Mouse (Mus musculus): ENCODE results near the gene Ptpro. TPM values are rescaled to one million over a fixed set of nuclear protein-coding genes. Genes with fewer than 3 reads are reported as not detected.

Ptpro gene
- polyA plus RNA-seq, 1 experiment from 2014 or later: 4.5 TPM

DNA sequence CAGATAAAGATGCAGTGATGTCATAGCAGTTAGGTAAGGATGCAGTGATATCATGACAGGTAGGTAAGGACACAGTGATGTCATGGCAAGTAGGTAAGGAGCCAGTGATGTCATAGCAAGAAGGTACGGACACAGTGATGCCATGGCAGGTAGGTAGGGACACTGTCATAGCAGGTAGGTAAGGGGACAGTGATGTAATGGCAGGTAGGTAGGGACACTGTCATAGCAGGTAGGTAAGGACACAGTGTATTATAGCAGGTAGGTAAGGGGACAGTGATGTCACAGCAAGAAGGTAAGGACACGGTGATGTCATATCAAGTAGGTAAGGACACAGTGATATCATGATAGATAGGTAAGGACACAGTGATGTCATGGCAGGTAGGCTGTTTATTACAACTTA, 244.4 kb downstream of the Ptpro start:
- ATAC-seq (replicated peaks; ENCODE audit: insufficient number of reproducible peaks, low FRiP score, low TSS enrichment, low read depth) (no peak), DNase-seq (ENCODE audit: low spot score) (no peak)
- H3K27me3 ChIP-seq (ENCODE audit: control insufficient read depth, insufficient read depth, low read length): no peaks in the 10 kb centered on the region
- H3K36me3 ChIP-seq (replicated peaks; ENCODE audit: control insufficient read depth, insufficient read depth, low read depth, low read length): no peaks in the 10 kb centered on the region
- no peaks in the 10 kb centered on the region for H3K9me3 ChIP-seq (replicated peaks; ENCODE audit: control insufficient read depth, low read length)
- no peaks in the 10 kb centered on the region for H3K4me1 ChIP-seq (ENCODE audit: control insufficient read depth, insufficient read depth, low read length)
- H3K4me3 ChIP-seq (ENCODE audit: low read depth, low read length): no peak overlapping the region
- no peak overlapping the region for H3K4me2 ChIP-seq (ENCODE audit: low read depth, low read length)
- H3K27ac ChIP-seq (replicated peaks; ENCODE audit: low read depth, low read length): no peak overlapping the region
- no peak overlapping the region for H3K9ac ChIP-seq (replicated peaks; ENCODE audit: low read length)
- 97% methylated on average over 2 of the region's 2 CpGs for WGBS

DNA sequence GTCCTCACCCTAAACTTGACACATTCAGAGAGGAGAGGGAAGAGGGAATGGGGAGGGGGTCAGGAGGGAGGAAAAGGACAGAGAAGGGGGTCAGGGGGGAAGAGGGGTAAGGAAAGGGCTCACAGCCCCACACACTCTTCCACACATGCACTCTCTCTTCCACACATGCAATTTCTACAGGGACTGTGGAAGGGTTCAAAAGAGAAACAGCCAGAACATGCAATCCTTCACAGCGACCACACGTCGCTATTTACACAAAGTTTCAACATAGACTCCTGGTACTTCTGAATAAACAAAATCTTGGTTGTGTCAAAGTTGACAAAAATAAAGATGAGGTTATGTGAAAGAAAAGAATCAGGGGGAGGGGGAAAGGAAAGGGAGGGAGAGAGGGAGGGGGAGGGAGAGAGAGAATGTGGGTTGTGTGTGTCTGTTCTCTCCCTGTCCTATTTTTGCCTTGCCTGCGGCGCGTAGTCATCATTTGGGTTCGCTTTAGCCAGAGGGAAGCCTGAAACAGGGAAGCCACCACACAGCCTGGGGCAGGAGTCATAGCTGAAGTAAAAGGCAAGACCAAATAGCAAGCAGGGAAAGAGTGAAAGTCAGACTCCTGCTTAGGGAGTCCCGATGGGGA, 245.2 kb downstream of the Ptpro start:
- Histone ChIP-seq H3K4me2 (ENCODE audit: low read depth, low read length) (no peak overlapping the region), H3K4me1 (ENCODE audit: control insufficient read depth, insufficient read depth, low read length) (no peaks in the 10 kb centered on the region), H3K9me3 (replicated peaks; ENCODE audit: control insufficient read depth, low read length) (no peaks in the 10 kb centered on the region), H3K27me3 (ENCODE audit: control insufficient read depth, insufficient read depth, low read length) (no peaks in the 10 kb centered on the region), H3K36me3 (replicated peaks; ENCODE audit: control insufficient read depth, insufficient read depth, low read depth, low read length) (no peaks in the 10 kb centered on the region), H3K9ac (replicated peaks; ENCODE audit: low read length) (no peak overlapping the region), H3K27ac (replicated peaks; ENCODE audit: low read depth, low read length) (no peak overlapping the region), H3K4me3 (ENCODE audit: low read depth, low read length) (no peak overlapping the region)
- 86% methylated on average over 8 of the region's 8 CpGs for WGBS
- ATAC-seq (replicated peaks; ENCODE audit: insufficient number of reproducible peaks, low FRiP score, low TSS enrichment, low read depth) (no peak), DNase-seq (ENCODE audit: low spot score) (no peak)

GRCm38 (mm10) chr6:137498781-137499180, 246.7 kb downstream of the Ptpro start:
- Histone ChIP-seq H3K4me2 (ENCODE audit: low read depth, low read length) (no peak overlapping the region), H3K27ac (replicated peaks; ENCODE audit: low read depth, low read length) (no peak overlapping the region), H3K4me3 (ENCODE audit: low read depth, low read length) (no peak overlapping the region), H3K4me1 (ENCODE audit: control insufficient read depth, insufficient read depth, low read length) (no peaks in the 10 kb centered on the region), H3K36me3 (replicated peaks; ENCODE audit: control insufficient read depth, insufficient read depth, low read depth, low read length) (no peaks in the 10 kb centered on the region), H3K9me3 (replicated peaks; ENCODE audit: control insufficient read depth, low read length) (no peaks in the 10 kb centered on the region), H3K27me3 (ENCODE audit: control insufficient read depth, insufficient read depth, low read length) (no peaks in the 10 kb centered on the region), H3K9ac (replicated peaks; ENCODE audit: low read length) (no peak overlapping the region)
- no peak for DNase-seq (ENCODE audit: low spot score)
- 76% methylated on average over 6 of the region's 6 CpGs for WGBS
- ATAC-seq (replicated peaks; ENCODE audit: insufficient number of reproducible peaks, low FRiP score, low TSS enrichment, low read depth): no peak

GRCm38 (mm10) chr6:137503009-137503408, 250.9 kb downstream of the Ptpro start:
- Histone ChIP-seq H3K9ac (replicated peaks; ENCODE audit: low read length) (no peak overlapping the region), H3K9me3 (replicated peaks; ENCODE audit: control insufficient read depth, low read length) (no peaks in the 10 kb centered on the region), H3K36me3 (replicated peaks; ENCODE audit: control insufficient read depth, insufficient read depth, low read depth, low read length) (no peaks in the 10 kb centered on the region), H3K4me3 (ENCODE audit: low read depth, low read length) (no peak overlapping the region), H3K27me3 (ENCODE audit: control insufficient read depth, insufficient read depth, low read length) (no peaks in the 10 kb centered on the region), H3K4me1 (ENCODE audit: control insufficient read depth, insufficient read depth, low read length) (no peaks in the 10 kb centered on the region), H3K4me2 (ENCODE audit: low read depth, low read length) (no peak overlapping the region), H3K27ac (replicated peaks; ENCODE audit: low read depth, low read length) (no peak overlapping the region)
- ATAC-seq (replicated peaks; ENCODE audit: insufficient number of reproducible peaks, low FRiP score, low TSS enrichment, low read depth) (no peak), DNase-seq (ENCODE audit: low spot score) (no peak)
- WGBS: 86% methylated on average over 7 of the region's 7 CpGs

DNA sequence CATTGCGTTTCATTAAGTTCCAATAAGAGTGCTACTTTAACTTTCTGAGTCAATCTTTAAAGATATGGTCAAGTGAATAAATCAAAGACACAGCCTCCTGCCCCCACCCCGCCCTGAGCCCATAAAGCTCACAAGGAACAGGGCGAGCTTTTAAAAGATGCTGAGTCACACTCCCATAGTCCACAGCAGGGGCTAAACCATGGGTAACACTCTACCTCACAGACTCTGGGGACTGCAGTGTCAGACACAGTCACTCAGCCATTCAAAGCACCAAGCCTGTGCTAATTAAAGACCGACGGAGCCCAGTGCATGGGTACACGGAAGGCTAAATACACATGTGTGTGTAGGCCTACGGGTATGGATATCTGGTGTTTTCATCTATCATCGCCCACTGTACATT, 251.3 kb downstream of the Ptpro start:
- no peak for ATAC-seq (replicated peaks; ENCODE audit: insufficient number of reproducible peaks, low FRiP score, low TSS enrichment, low read depth)
- Histone ChIP-seq H3K36me3 (replicated peaks; ENCODE audit: control insufficient read depth, insufficient read depth, low read depth, low read length) (no peaks in the 10 kb centered on the region), H3K27ac (replicated peaks; ENCODE audit: low read depth, low read length) (no peak overlapping the region), H3K4me2 (ENCODE audit: low read depth, low read length) (no peak overlapping the region), H3K4me3 (ENCODE audit: low read depth, low read length) (no peak overlapping the region), H3K9ac (replicated peaks; ENCODE audit: low read length) (no peak overlapping the region), H3K27me3 (ENCODE audit: control insufficient read depth, insufficient read depth, low read length) (no peaks in the 10 kb centered on the region), H3K4me1 (ENCODE audit: control insufficient read depth, insufficient read depth, low read length) (no peaks in the 10 kb centered on the region), H3K9me3 (replicated peaks; ENCODE audit: control insufficient read depth, low read length) (no peaks in the 10 kb centered on the region)
- 86% methylated on average over 8 of the region's 8 CpGs for WGBS
- DNase-seq (ENCODE audit: low spot score): no peak

DNA sequence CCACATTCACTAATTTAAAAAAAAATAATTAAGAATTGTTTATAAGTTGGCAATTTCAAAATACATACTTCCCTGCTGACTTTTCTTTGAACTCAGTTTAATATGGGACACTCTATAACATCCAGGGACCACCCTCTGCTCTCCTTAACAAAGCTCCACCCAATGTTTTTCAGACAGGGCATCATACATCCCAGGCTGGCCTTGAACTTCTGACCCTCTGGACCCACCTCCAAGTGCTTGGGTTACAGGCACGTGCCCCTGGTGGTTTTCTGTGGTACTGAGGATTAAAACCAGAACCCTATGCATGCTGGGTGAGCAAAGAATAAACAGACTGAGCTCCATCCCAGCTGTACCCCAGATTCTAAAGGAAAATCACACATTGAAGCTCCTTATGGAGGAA, 251.9 kb downstream of the Ptpro start:
- Histone ChIP-seq H3K4me2 (ENCODE audit: low read depth, low read length) (no peak overlapping the region), H3K9ac (replicated peaks; ENCODE audit: low read length) (no peak overlapping the region), H3K27ac (replicated peaks; ENCODE audit: low read depth, low read length) (no peak overlapping the region), H3K9me3 (replicated peaks; ENCODE audit: control insufficient read depth, low read length) (no peaks in the 10 kb centered on the region), H3K36me3 (replicated peaks; ENCODE audit: control insufficient read depth, insufficient read depth, low read depth, low read length) (no peaks in the 10 kb centered on the region), H3K4me3 (ENCODE audit: low read depth, low read length) (no peak overlapping the region), H3K27me3 (ENCODE audit: control insufficient read depth, insufficient read depth, low read length) (no peaks in the 10 kb centered on the region), H3K4me1 (ENCODE audit: control insufficient read depth, insufficient read depth, low read length) (no peaks in the 10 kb centered on the region)
- DNase-seq (ENCODE audit: low spot score) (no peak), ATAC-seq (replicated peaks; ENCODE audit: insufficient number of reproducible peaks, low FRiP score, low TSS enrichment, low read depth) (no peak)
- WGBS: 59% methylated on average over 1 of the region's 1 CpGs

GRCm38 (mm10) chr6:137505555-137506227, 253.6 kb downstream of the Ptpro start:
- 82% methylated on average over 3 of the region's 3 CpGs for WGBS
- ATAC-seq (replicated peaks; ENCODE audit: insufficient number of reproducible peaks, low FRiP score, low TSS enrichment, low read depth) (no peak), DNase-seq (ENCODE audit: low spot score) (no peak)
- H3K9ac ChIP-seq (replicated peaks; ENCODE audit: low read length): no peak overlapping the region
- H3K27me3 ChIP-seq (ENCODE audit: control insufficient read depth, insufficient read depth, low read length): no peaks in the 10 kb centered on the region
- H3K36me3 ChIP-seq (replicated peaks; ENCODE audit: control insufficient read depth, insufficient read depth, low read depth, low read length): no peaks in the 10 kb centered on the region
- no peak overlapping the region for H3K4me2 ChIP-seq (ENCODE audit: low read depth, low read length)
- H3K27ac ChIP-seq (replicated peaks; ENCODE audit: low read depth, low read length): no peak overlapping the region
- H3K4me3 ChIP-seq (ENCODE audit: low read depth, low read length): no peak overlapping the region
- no peaks in the 10 kb centered on the region for H3K9me3 ChIP-seq (replicated peaks; ENCODE audit: control insufficient read depth, low read length)
- H3K4me1 ChIP-seq (ENCODE audit: control insufficient read depth, insufficient read depth, low read length): no peaks in the 10 kb centered on the region

DNA sequence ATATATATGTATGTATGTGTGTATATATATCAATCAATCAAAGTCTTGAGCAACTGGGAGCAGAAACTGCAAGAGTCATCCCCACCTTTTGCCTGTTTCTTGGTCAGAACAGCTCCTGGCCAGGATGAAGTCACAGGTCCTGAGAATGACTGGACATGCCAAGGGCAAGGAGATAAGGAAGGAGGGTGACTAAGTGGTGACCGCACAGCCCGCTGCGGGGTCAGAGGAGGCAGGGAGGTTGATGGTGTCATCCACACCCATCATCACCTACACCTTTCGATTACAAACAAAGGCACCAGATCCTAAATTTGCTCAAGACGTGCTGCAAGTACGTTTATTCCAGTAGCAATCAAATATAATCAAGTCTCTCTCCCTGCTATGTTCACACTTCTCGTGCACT, 254.4 kb downstream of the Ptpro start:
- H3K4me2 ChIP-seq (ENCODE audit: low read depth, low read length): no peak overlapping the region
- DNase-seq (ENCODE audit: low spot score) (no peak), ATAC-seq (replicated peaks; ENCODE audit: insufficient number of reproducible peaks, low FRiP score, low TSS enrichment, low read depth) (no peak)
- H3K9ac ChIP-seq (replicated peaks; ENCODE audit: low read length): no peak overlapping the region
- H3K27me3 ChIP-seq (ENCODE audit: control insufficient read depth, insufficient read depth, low read length): no peaks in the 10 kb centered on the region
- H3K4me1 ChIP-seq (ENCODE audit: control insufficient read depth, insufficient read depth, low read length): no peaks in the 10 kb centered on the region
- no peaks in the 10 kb centered on the region for H3K36me3 ChIP-seq (replicated peaks; ENCODE audit: control insufficient read depth, insufficient read depth, low read depth, low read length)
- no peak overlapping the region for H3K4me3 ChIP-seq (ENCODE audit: low read depth, low read length)
- 92% methylated on average over 7 of the region's 7 CpGs for WGBS
- H3K9me3 ChIP-seq (replicated peaks; ENCODE audit: control insufficient read depth, low read length): no peaks in the 10 kb centered on the region
- H3K27ac ChIP-seq (replicated peaks; ENCODE audit: low read depth, low read length): no peak overlapping the region

All from embryonic facial prominence, embryonic 11.5 days (tissue).